Mouse (Mus musculus) stomach, postnatal 0 days (tissue): Measurements from ENCODE around the gene Plxna3.

Source experiments
- CTCF ChIP-seq: IDR thresholded peaks from 2 replicates; pipeline ENCODE4 v1.5.1; 2016; ENCODE audit warnings: antibody characterized with exemption, low read depth, mild to moderate bottlenecking, moderate library complexity
- EP300 ChIP-seq: optimal IDR thresholded peaks from 2 replicates; pipeline ENCODE3; 2016; ENCODE audit warnings: antibody characterized with exemption

- TF ChIP-seq CTCF (peak; percentile 46; the same call in 1 of the 2 replicates), EP300 (no peak)
Observed at GRCm38 (mm10) chrX:74368209-74368909, 39.5 kb downstream of the Plxna3 start.
